Mouse (Mus musculus) activated CD4-positive, CD25-positive, alpha-beta regulatory T cell, adult 9 weeks (primary cell): ENCODE results near the gene Actr8. TPM values are rescaled to one million over a fixed set of nuclear protein-coding genes. Genes with fewer than 3 reads are reported as not detected.

Experiments used
- polyA plus RNA-seq: library from polyadenylated mRNA; unstranded; fragments of 100-300 nt; shearing (Covaris generic); gene quantifications from one replicate; pipeline ENCODE4 v1.2.1, GENCODE M21; 2017

Actr8 gene
- 65.0 TPM for polyA plus RNA-seq

DNA sequence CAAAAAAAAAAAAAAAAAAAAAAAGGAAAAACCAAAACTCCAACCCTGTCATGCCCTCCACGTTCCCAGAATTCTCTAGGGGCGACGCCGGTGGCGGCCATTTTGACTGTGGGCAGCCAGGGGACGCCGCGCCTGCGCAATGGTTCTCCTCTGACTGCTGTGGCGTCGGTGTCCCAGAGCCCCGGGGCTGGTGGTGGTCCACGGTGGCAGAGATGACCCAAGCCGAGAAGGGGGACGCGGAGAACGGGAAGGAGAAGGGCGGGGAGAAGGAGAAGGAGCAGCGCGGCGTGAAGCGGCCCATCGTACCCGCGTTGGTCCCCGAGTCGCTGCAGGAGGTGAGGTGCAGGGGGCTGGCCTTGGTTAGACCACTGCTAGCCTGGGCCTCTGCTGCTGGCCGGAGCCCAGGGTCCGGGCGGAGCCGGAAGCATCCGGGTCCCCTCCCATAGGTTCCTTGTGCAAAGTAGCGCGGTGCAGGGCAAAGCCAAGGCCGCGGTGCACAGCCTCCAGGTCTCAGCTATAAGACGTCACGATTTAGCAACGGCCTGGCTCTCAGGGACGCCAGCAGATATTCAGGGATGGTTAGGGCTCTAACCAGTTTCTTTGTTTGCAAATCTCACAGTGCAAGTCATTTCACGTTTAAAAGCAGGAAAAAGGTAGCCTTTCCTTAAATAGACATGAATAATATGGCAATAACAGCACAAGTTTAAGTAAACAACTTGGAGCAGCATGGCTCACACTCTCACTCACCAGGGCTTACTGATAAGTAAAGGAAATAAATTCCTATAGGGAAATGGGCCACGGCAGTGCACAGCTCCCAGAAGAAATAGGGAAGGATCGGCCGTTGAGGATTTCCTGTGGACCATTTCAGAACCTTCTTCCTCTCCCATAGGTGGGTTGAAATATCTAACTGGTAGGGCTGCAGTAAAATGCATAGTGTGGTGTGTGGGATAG lies at the start of gene Actr8:
Actr8 (plus strand) TSS at position 84 of the 951 bp plus-strand sequence.

GRCm38 (mm10) chr14:29968075-29968821 lies 9.9 kb upstream of the Actr8 start, which contains the start of gene Selenok:
Gene Selenok (plus strand): TSS chr14:29968308.

GRCm38 (mm10) chr14:30008733-30009575 lies 30.8 kb downstream of the Actr8 start, which contains the start of the genes Il17rb and Chdh:
Gene Il17rb (minus strand): TSS chr14:30008896.
Gene Chdh (plus strand): TSS chr14:30009023.

Other genes starting within 250 kb of the Actr8 start
- gene Selenok, start 10.0 kb upstream of the Actr8 start, polyA plus RNA-seq: 263 TPM
- gene Il17rb, start 30.6 kb downstream of the Actr8 start, polyA plus RNA-seq: 2.1 TPM
- 2.0 TPM for gene Chdh, start 30.7 kb downstream of the Actr8 start, polyA plus RNA-seq